In the genomic region with DNA sequence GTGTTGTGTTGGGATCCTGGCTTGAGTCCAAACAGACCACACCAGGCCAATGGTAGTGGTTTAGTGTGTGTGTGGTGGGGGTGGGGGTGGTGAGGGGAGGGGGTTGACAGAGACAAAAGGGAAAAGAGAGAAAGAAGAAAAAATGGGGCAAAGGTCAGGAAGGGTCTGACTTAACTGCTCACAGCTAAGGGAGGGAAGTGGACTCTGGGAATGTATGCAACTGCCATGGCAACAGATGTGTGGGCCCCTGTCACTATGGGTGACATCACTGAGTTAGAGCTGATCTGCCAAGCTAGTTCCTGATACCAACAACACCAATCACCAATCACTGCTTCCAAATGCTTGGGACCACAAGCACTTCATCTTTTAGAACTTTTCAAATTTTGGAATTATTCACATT, we compare ENCODE assay signal across 19 mouse cellular contexts. TPM values are rescaled to one million over a fixed set of nuclear protein-coding genes. Genes with fewer than 3 reads are reported as not detected.
DNase-seq lines count a peak whose midpoint lies in the region; ATAC-seq and TF ChIP-seq lines count a peak whose summit lies in the region.
"Had no signal": no experiment of that assay in that cellular context is flagged by ENCODE, and none has a peak within 500 bp of the region (broad histone marks: within the 10 kb centered on the region; RNA-seq: fewer than 3 reads in every experiment).

No protein-coding gene starts in this region.

- 0 out of 2 replicates have a peak, but pooled peaks have one; percentile 39 for ATAC-seq in hindbrain, embryonic 13.5 days (ENCODE audit: low FRiP score)
- ATAC-seq in hindbrain, embryonic 16.5 days = no peak
- ATAC-seq in midbrain, embryonic 12.5 days (ENCODE audit: low FRiP score, low read depth) = peak; percentile 52; the same call in 1 of the 2 replicates
- no peak for ATAC-seq in midbrain, postnatal 0 days (ENCODE audit: low FRiP score)
- ATAC-seq in neural tube, embryonic 13.5 days (ENCODE audit: low read depth) = peak; percentile 74; the same call in 1 of the 2 replicates
- ATAC-seq: CD4-positive, CD25-positive, alpha-beta regulatory T cell, adult 4 months; Patski had no signal

- DNase-seq in midbrain, postnatal 0 days (ENCODE audit: low spot score) = no peak
- DNase-seq in embryo, embryonic 11 days = peak; percentile 60
- DNase-seq in left cerebral cortex, adult 8-10 months (ENCODE audit: low spot score in 2 of 2) = no peak
- DNase-seq in urinary bladder, postnatal 25 days (ENCODE audit: low spot score) = no peak
- DNase-seq: adrenal gland, adult 8-10 months; cerebellum, postnatal 25 days; gastrocnemius, postnatal 10 days; kidney, postnatal 36 days; liver; thymus, adult 18-20 months had no signal

- H3K9ac ChIP-seq in hindbrain, embryonic 13.5 days = no peak overlapping the region
- no peak overlapping the region for H3K9ac ChIP-seq in hindbrain, embryonic 16.5 days (ENCODE audit: low read depth, low read length)
- no peak overlapping the region for H3K9ac ChIP-seq in midbrain, embryonic 12.5 days (replicated peaks)
- H3K9ac ChIP-seq in midbrain, postnatal 0 days (replicated peaks; ENCODE audit: low read length, poor library complexity, severe bottlenecking) = no peak overlapping the region
- H3K9ac ChIP-seq in neural tube, embryonic 13.5 days = no peak overlapping the region
- H3K9ac ChIP-seq: heart, embryonic 15.5 days had no signal

- no peak overlapping the region for H3K4me3 ChIP-seq in hindbrain, embryonic 13.5 days
- no peak overlapping the region for H3K4me3 ChIP-seq in hindbrain, embryonic 16.5 days (ENCODE audit: low read length)
- H3K4me3 ChIP-seq in midbrain, embryonic 12.5 days = no peak overlapping the region
- no peak overlapping the region for H3K4me3 ChIP-seq in midbrain, postnatal 0 days (ENCODE audit: low read depth, low read length)
- no peak overlapping the region for H3K4me3 ChIP-seq in neural tube, embryonic 13.5 days
- H3K4me3 ChIP-seq: heart, embryonic 15.5 days had no signal

- H3K4me1 ChIP-seq in hindbrain, embryonic 13.5 days (replicated peaks) = no peaks in the 10 kb centered on the region
- no peaks in the 10 kb centered on the region for H3K4me1 ChIP-seq in hindbrain, embryonic 16.5 days (ENCODE audit: control insufficient read depth, insufficient read depth, low read depth, low read length)
- H3K4me1 ChIP-seq in midbrain, embryonic 12.5 days = peaks cover 10% of the 10 kb centered on the region; the same call in 1 of the 2 replicates
- H3K4me1 ChIP-seq in midbrain, postnatal 0 days (ENCODE audit: insufficient read depth, low read length) = no peaks in the 10 kb centered on the region
- H3K4me1 ChIP-seq in neural tube, embryonic 13.5 days (replicated peaks) = 0 out of 2 replicates have a peak, but pooled peaks cover 3% of the 10 kb centered on the region
- H3K4me1 ChIP-seq: heart, embryonic 15.5 days had no signal

- TF ChIP-seq CTCF in midbrain, postnatal 0 days (IDR thresholded peaks at IDR 0.05) = no peak

- no peak overlapping the region for H3K4me2 ChIP-seq in hindbrain, embryonic 13.5 days
- H3K4me2 ChIP-seq in hindbrain, embryonic 16.5 days (ENCODE audit: low read length) = no peak overlapping the region
- H3K4me2 ChIP-seq in midbrain, embryonic 12.5 days (replicated peaks) = no peak overlapping the region
- no peak overlapping the region for H3K4me2 ChIP-seq in midbrain, postnatal 0 days (ENCODE audit: low read depth, low read length, poor library complexity, severe bottlenecking)
- no peak overlapping the region for H3K4me2 ChIP-seq in neural tube, embryonic 13.5 days
- H3K4me2 ChIP-seq: heart, embryonic 15.5 days had no signal

- H3K27ac ChIP-seq in hindbrain, embryonic 13.5 days = no peak overlapping the region
- no peak overlapping the region for H3K27ac ChIP-seq in hindbrain, embryonic 16.5 days (ENCODE audit: low read depth, low read length)
- no peak overlapping the region for H3K27ac ChIP-seq in midbrain, embryonic 12.5 days (replicated peaks)
- no peak overlapping the region for H3K27ac ChIP-seq in midbrain, postnatal 0 days (ENCODE audit: low read depth, low read length)
- H3K27ac ChIP-seq in neural tube, embryonic 13.5 days (replicated peaks) = no peak overlapping the region
- H3K27ac ChIP-seq: heart, embryonic 15.5 days had no signal

- H3K36me3 ChIP-seq in hindbrain, embryonic 13.5 days = no peaks in the 10 kb centered on the region
- no peaks in the 10 kb centered on the region for H3K36me3 ChIP-seq in hindbrain, embryonic 16.5 days (ENCODE audit: control insufficient read depth, insufficient read depth, low read length)
- no peaks in the 10 kb centered on the region for H3K36me3 ChIP-seq in midbrain, embryonic 12.5 days
- no peaks in the 10 kb centered on the region for H3K36me3 ChIP-seq in midbrain, postnatal 0 days (ENCODE audit: insufficient read depth, low read length)
- no peaks in the 10 kb centered on the region for H3K36me3 ChIP-seq in neural tube, embryonic 13.5 days
- H3K36me3 ChIP-seq: heart, embryonic 15.5 days had no signal

- H3K9me3 ChIP-seq in hindbrain, embryonic 13.5 days = no peaks in the 10 kb centered on the region
- H3K9me3 ChIP-seq in hindbrain, embryonic 16.5 days (ENCODE audit: control insufficient read depth, low read length) = no peaks in the 10 kb centered on the region
- H3K9me3 ChIP-seq in midbrain, embryonic 12.5 days = no peaks in the 10 kb centered on the region
- no peaks in the 10 kb centered on the region for H3K9me3 ChIP-seq in midbrain, postnatal 0 days (ENCODE audit: low read length)
- no peaks in the 10 kb centered on the region for H3K9me3 ChIP-seq in neural tube, embryonic 13.5 days
- H3K9me3 ChIP-seq: heart, embryonic 15.5 days had no signal

- no peaks in the 10 kb centered on the region for H3K27me3 ChIP-seq in hindbrain, embryonic 13.5 days
- H3K27me3 ChIP-seq in hindbrain, embryonic 16.5 days (replicated peaks; ENCODE audit: control insufficient read depth, insufficient read depth, low read length) = no peaks in the 10 kb centered on the region
- no peaks in the 10 kb centered on the region for H3K27me3 ChIP-seq in midbrain, embryonic 12.5 days
- H3K27me3 ChIP-seq in midbrain, postnatal 0 days (ENCODE audit: insufficient read depth, low read length) = no peaks in the 10 kb centered on the region
- no peaks in the 10 kb centered on the region for H3K27me3 ChIP-seq in neural tube, embryonic 13.5 days
- H3K27me3 ChIP-seq: heart, embryonic 15.5 days; Patski had no signal

RNA-seq across cellular contexts. Expression of a gene that starts 26.6 kb away (rescaled TPM):
- polyA plus RNA-seq in hindbrain, embryonic 13.5 days (2015; fragmentation: Nextera tagmentation; extraction: Ambion mirVana) = not detected in 2 replicates
- polyA plus RNA-seq in hindbrain, embryonic 16.5 days (2015; fragmentation: Nextera tagmentation; extraction: Ambion mirVana) = not detected in 2 replicates
- not detected in 2 replicates for polyA plus RNA-seq in midbrain, embryonic 12.5 days (2016; fragmentation: Nextera tagmentation; extraction: Ambion mirVana)
- not detected in 2 replicates for total RNA-seq in midbrain, postnatal 0 days (2014; rRNA removed)
- not detected in 2 replicates for polyA plus RNA-seq in midbrain, postnatal 0 days (2015; fragmentation: Nextera tagmentation; extraction: Ambion mirVana)
- polyA plus RNA-seq in neural tube, embryonic 13.5 days (2015; fragmentation: Nextera tagmentation; extraction: Ambion mirVana) = not detected in 2 replicates
- total RNA-seq in left cerebral cortex, adult 8-10 months (2022) = not detected
- total RNA-seq: adrenal gland, adult 8-10 months; gastrocnemius, postnatal 10 days; left cerebral cortex, adult 18-20 months had no signal
- polyA plus RNA-seq: CD4-positive, CD25-positive, alpha-beta regulatory T cell, adult 4 months; heart, embryonic 15.5 days; lung, embryonic 16.5 days; Patski had no signal

Comparison
In these comparisons a context has a peak if more than half of its experiments do, and no peak if none do; other contexts are left out.
1. ATAC-seq: peak in hindbrain, embryonic 13.5 days (single experiment), midbrain, embryonic 12.5 days (single experiment) and neural tube, embryonic 13.5 days (single experiment); none in hindbrain, embryonic 16.5 days (single experiment) and midbrain, postnatal 0 days (single experiment).